In genomic region chr2:26571400-26571799, GRCm38 (mm10) we compare ENCODE assay signal across 10 mouse cellular contexts. TPM values are rescaled to one million over a fixed set of nuclear protein-coding genes. Genes with fewer than 3 reads are reported as not detected.
DNase-seq lines count a peak whose midpoint lies in the region; ATAC-seq and TF ChIP-seq lines count a peak whose summit lies in the region.
"Had no signal": no experiment of that assay in that cellular context is flagged by ENCODE, and none has a peak within 500 bp of the region (broad histone marks: within the 10 kb centered on the region; RNA-seq: fewer than 3 reads in every experiment).

No protein-coding gene starts in this region.

- H3K27me3 ChIP-seq in liver, adult 2 months (ENCODE audit: control insufficient read depth, insufficient read depth, low read length), result no peaks in the 10 kb centered on the region
- H3K27me3 ChIP-seq in embryonic facial prominence, embryonic 14.5 days (replicated peaks; ENCODE audit: control insufficient read depth, insufficient read depth, low read length), result no peaks in the 10 kb centered on the region
- no peaks in the 10 kb centered on the region for H3K27me3 ChIP-seq in intestine, postnatal 0 days (replicated peaks; ENCODE audit: control insufficient read depth, insufficient read depth, low read length)
- no peaks in the 10 kb centered on the region for H3K27me3 ChIP-seq in lung, postnatal 0 days (replicated peaks; ENCODE audit: insufficient read depth, low read length)

- peak overlapping the region; percentile 24; the same call in 1 of the 2 replicates for H3K4me3 ChIP-seq in liver, adult 2 months (ENCODE audit: insufficient read depth, low read depth, low read length)
- H3K4me3 ChIP-seq in embryonic facial prominence, embryonic 14.5 days (ENCODE audit: low read depth, low read length), result no peak overlapping the region
- H3K4me3 ChIP-seq in intestine, postnatal 0 days (ENCODE audit: low read depth, low read length), result no peak overlapping the region
- H3K4me3 ChIP-seq in lung, postnatal 0 days (ENCODE audit: low read depth, low read length), result no peak overlapping the region

- TF ChIP-seq POLR2A in liver, adult 2 months (IDR thresholded peaks at IDR 0.05; ENCODE audit: extremely low read depth, insufficient read depth, low read length), result no peak

- DNase-seq in liver, adult 2 months (ENCODE audit: extremely low read depth, low read depth, low spot score), result no peak
- DNase-seq in liver (no peak), MN1 (ENCODE audit: low spot score) (no peak)
- DNase-seq in embryonic facial prominence, embryonic 14.5 days (ENCODE audit: low spot score), result no peak
- no peak for DNase-seq in lung, postnatal 0 days (ENCODE audit: low spot score)
- no peak for DNase-seq in cerebellum, postnatal 25 days
- DNase-seq: cerebellum, adult 11-12 months had no signal

- no peaks in the 10 kb centered on the region for H3K36me3 ChIP-seq in liver, adult 2 months (ENCODE audit: control insufficient read depth, insufficient read depth, low read length)
- H3K36me3 ChIP-seq in embryonic facial prominence, embryonic 14.5 days (ENCODE audit: control insufficient read depth, insufficient read depth, low read length), result no peaks in the 10 kb centered on the region
- H3K36me3 ChIP-seq in intestine, postnatal 0 days (ENCODE audit: control insufficient read depth, insufficient read depth), result no peaks in the 10 kb centered on the region
- H3K36me3 ChIP-seq in lung, postnatal 0 days (ENCODE audit: insufficient read depth, low read length), result no peaks in the 10 kb centered on the region

- no peaks in the 10 kb centered on the region for H3K9me3 ChIP-seq in embryonic facial prominence, embryonic 14.5 days (ENCODE audit: control insufficient read depth, low read length)
- no peaks in the 10 kb centered on the region for H3K9me3 ChIP-seq in intestine, postnatal 0 days (ENCODE audit: control insufficient read depth)
- H3K9me3 ChIP-seq in lung, postnatal 0 days (ENCODE audit: low read length), result no peaks in the 10 kb centered on the region

- peak overlapping the region; percentile 65 for H3K27ac ChIP-seq in liver, adult 2 months (replicated peaks; ENCODE audit: insufficient read depth, low read depth, low read length)
- H3K27ac ChIP-seq in embryonic facial prominence, embryonic 14.5 days (replicated peaks; ENCODE audit: low read depth, low read length), result 0 out of 2 replicates have a peak overlapping the region, but pooled peaks have one; percentile 39
- peak overlapping the region; percentile 36; the same call in 1 of the 2 replicates for H3K27ac ChIP-seq in intestine, postnatal 0 days (ENCODE audit: low read depth, low read length)
- H3K27ac ChIP-seq in lung, postnatal 0 days (ENCODE audit: low read length), result peak overlapping the region; percentile 75

- TF ChIP-seq EP300 in lung, postnatal 0 days (IDR thresholded peaks at IDR 0.05), result no peak

- WGBS in liver, adult 2 months, result 72% methylated on average over 9 of the region's 9 CpGs
- 79% methylated on average over 9 of the region's 9 CpGs for WGBS in embryonic facial prominence, embryonic 14.5 days
- WGBS in intestine, postnatal 0 days, result 52% methylated on average over 9 of the region's 9 CpGs
- WGBS in lung, postnatal 0 days, result 55% methylated on average over 9 of the region's 9 CpGs

- no peak overlapping the region for H3K4me2 ChIP-seq in embryonic facial prominence, embryonic 14.5 days (ENCODE audit: low read depth, low read length)
- H3K4me2 ChIP-seq in intestine, postnatal 0 days (replicated peaks; ENCODE audit: low read depth), result no peak overlapping the region
- peak overlapping the region; percentile 37 for H3K4me2 ChIP-seq in lung, postnatal 0 days (replicated peaks; ENCODE audit: low read depth, low read length)

- 0 out of 2 replicates have a peak, but pooled peaks have one; percentile 21 for TF ChIP-seq CTCF in liver, adult 2 months (IDR thresholded peaks at IDR 0.05; ENCODE audit: low read depth, low read length)
- TF ChIP-seq CTCF in intestine, postnatal 0 days (IDR thresholded peaks at IDR 0.05; ENCODE audit: low read depth), result peak; percentile 31
- peak; percentile 53 for TF ChIP-seq CTCF in lung, postnatal 0 days (IDR thresholded peaks at IDR 0.05)

- H3K9ac ChIP-seq in liver, adult 2 months (ENCODE audit: low read depth, low read length), result no peak overlapping the region
- H3K9ac ChIP-seq in embryonic facial prominence, embryonic 14.5 days (ENCODE audit: low read depth, low read length), result no peak overlapping the region
- H3K9ac ChIP-seq in intestine, postnatal 0 days (ENCODE audit: low read depth, low read length), result no peak overlapping the region
- H3K9ac ChIP-seq in lung, postnatal 0 days (replicated peaks; ENCODE audit: low read depth), result 0 out of 2 replicates have a peak overlapping the region, but pooled peaks have one; percentile 19

- no peaks in the 10 kb centered on the region for H3K79me2 ChIP-seq in liver, adult 2 months (ENCODE audit: control insufficient read depth, insufficient read depth, low read length)

- ATAC-seq in embryonic facial prominence, embryonic 14.5 days (ENCODE audit: low read depth), result no peak
- ATAC-seq in intestine, postnatal 0 days, result no peak
- ATAC-seq in lung, postnatal 0 days, result peak; percentile 37
- ATAC-seq in monocyte, adult 5-6 weeks (replicated peaks; ENCODE audit: insufficient number of reproducible peaks, low FRiP score, low TSS enrichment, poor library complexity, severe bottlenecking), result no peak

- H3K4me1 ChIP-seq in liver, adult 2 months (ENCODE audit: control insufficient read depth, insufficient read depth, low read length), result peaks cover 4% of the 10 kb centered on the region; the same call in 1 of the 2 replicates
- peaks cover 18% of the 10 kb centered on the region for H3K4me1 ChIP-seq in embryonic facial prominence, embryonic 14.5 days (ENCODE audit: control insufficient read depth, insufficient read depth, low read length)
- no peaks in the 10 kb centered on the region for H3K4me1 ChIP-seq in intestine, postnatal 0 days (replicated peaks; ENCODE audit: control insufficient read depth, insufficient read depth, low read length)
- H3K4me1 ChIP-seq in lung, postnatal 0 days (ENCODE audit: insufficient read depth, low read depth, low read length), result peaks cover 15% of the 10 kb centered on the region

RNA-seq across cellular contexts. Expression of gene Egfl7, which starts 8.4 kb away (rescaled TPM):
- total RNA-seq in liver, adult 2 months (2014; rRNA removed), result 58.6 and 67.0 TPM in 2 replicates
- 60.7 and 90.0 TPM in 2 replicates for polyA plus RNA-seq in liver, adult 2 months (2012; rRNA removed)
- 110 and 119 TPM in 2 replicates for polyA plus RNA-seq in embryonic facial prominence, embryonic 14.5 days (2014; fragmentation: Nextera tagmentation; extraction: Ambion mirVana)
- polyA plus RNA-seq in intestine, postnatal 0 days (2015; fragmentation: Nextera tagmentation; extraction: Ambion mirVana), result 54.4 and 65.2 TPM in 2 replicates
- 412 and 467 TPM in 2 replicates for polyA plus RNA-seq in lung, postnatal 0 days (2015; fragmentation: Nextera tagmentation; extraction: Ambion mirVana)
- not detected in 3 replicates for total RNA-seq in monocyte, adult 5-6 weeks (2017)

RNA-seq across cellular contexts. Expression of gene Gm20532, which starts 15.0 kb away (rescaled TPM):
- total RNA-seq in liver, adult 2 months (2014; rRNA removed), result not detected in 2 replicates
- polyA plus RNA-seq in liver, adult 2 months (2012; rRNA removed), result not detected in 2 replicates
- not detected in 2 replicates for polyA plus RNA-seq in embryonic facial prominence, embryonic 14.5 days (2014; fragmentation: Nextera tagmentation; extraction: Ambion mirVana)
- polyA plus RNA-seq in intestine, postnatal 0 days (2015; fragmentation: Nextera tagmentation; extraction: Ambion mirVana), result not detected in 2 replicates
- polyA plus RNA-seq in lung, postnatal 0 days (2015; fragmentation: Nextera tagmentation; extraction: Ambion mirVana), result not detected in 2 replicates
- not detected in 3 replicates for total RNA-seq in monocyte, adult 5-6 weeks (2017)
- total RNA-seq: left cerebral cortex, postnatal 14 days had no signal

RNA-seq across cellular contexts. Expression of gene Agpat2, which starts 32.8 kb away (rescaled TPM):
- 116 and 153 TPM in 2 replicates for total RNA-seq in liver, adult 2 months (2014; rRNA removed)
- 421 and 511 TPM in 2 replicates for polyA plus RNA-seq in liver, adult 2 months (2012; rRNA removed)
- polyA plus RNA-seq in embryonic facial prominence, embryonic 14.5 days (2014; fragmentation: Nextera tagmentation; extraction: Ambion mirVana), result 25.1 and 26.7 TPM in 2 replicates
- 124 and 128 TPM in 2 replicates for polyA plus RNA-seq in intestine, postnatal 0 days (2015; fragmentation: Nextera tagmentation; extraction: Ambion mirVana)
- polyA plus RNA-seq in lung, postnatal 0 days (2015; fragmentation: Nextera tagmentation; extraction: Ambion mirVana), result 59.5 and 72.8 TPM in 2 replicates
- 24.2 to 27.3 TPM (median 25.1 TPM) in 3 replicates for total RNA-seq in monocyte, adult 5-6 weeks (2017)

RNA-seq across cellular contexts. Expression of gene Notch1, which starts 54.9 kb away (rescaled TPM):
- total RNA-seq in liver, adult 2 months (2014; rRNA removed), result 6.2 and 13.8 TPM in 2 replicates
- polyA plus RNA-seq in liver, adult 2 months (2012; rRNA removed), result 9.1 and 9.7 TPM in 2 replicates
- polyA plus RNA-seq in embryonic facial prominence, embryonic 14.5 days (2014; fragmentation: Nextera tagmentation; extraction: Ambion mirVana), result 29.9 and 35.8 TPM in 2 replicates
- 3.6 and 3.7 TPM in 2 replicates for polyA plus RNA-seq in intestine, postnatal 0 days (2015; fragmentation: Nextera tagmentation; extraction: Ambion mirVana)
- 11.8 and 14.7 TPM in 2 replicates for polyA plus RNA-seq in lung, postnatal 0 days (2015; fragmentation: Nextera tagmentation; extraction: Ambion mirVana)
- total RNA-seq in monocyte, adult 5-6 weeks (2017), result 11.6 to 22.2 TPM (median 13.8 TPM) in 3 replicates

RNA-seq across cellular contexts. Expression of gene Fam69b, which starts 56.9 kb away (rescaled TPM):
- 0.09 and 0.13 TPM in 2 replicates for total RNA-seq in liver, adult 2 months (2014; rRNA removed)
- polyA plus RNA-seq in liver, adult 2 months (2012; rRNA removed), result 0.41 and 0.60 TPM in 2 replicates
- 31.1 and 40.1 TPM in 2 replicates for polyA plus RNA-seq in embryonic facial prominence, embryonic 14.5 days (2014; fragmentation: Nextera tagmentation; extraction: Ambion mirVana)
- 6.8 and 6.9 TPM in 2 replicates for polyA plus RNA-seq in intestine, postnatal 0 days (2015; fragmentation: Nextera tagmentation; extraction: Ambion mirVana)
- 6.2 and 8.2 TPM in 2 replicates for polyA plus RNA-seq in lung, postnatal 0 days (2015; fragmentation: Nextera tagmentation; extraction: Ambion mirVana)
- total RNA-seq in monocyte, adult 5-6 weeks (2017), result 2.1 to 4.9 TPM in 2 of 3 replicates, not detected in the other
